Mouse (Mus musculus) small intestine, adult 2 months (tissue): ENCODE data around the gene Acot6.

Experiments
- CTCF ChIP-seq: fragments of 200-500 bp; IDR thresholded peaks from 2 replicates; pipeline ENCODE4 v1.5.1; 2012; ENCODE audit warnings: low read depth, mild to moderate bottlenecking, control low read depth, inconsistent platforms, low read length, moderate library complexity, mixed read lengths; ENCODE audit not compliant: insufficient replicate concordance, insufficient read length; ENCODE audit errors: extremely low read depth
- POLR2A ChIP-seq: fragments of 200-500 bp; IDR thresholded peaks from 2 replicates; pipeline ENCODE4 v1.6.1; 2012; ENCODE audit warnings: low read depth, mild to moderate bottlenecking, control low read depth, inconsistent platforms, low read length, moderate library complexity

DNA sequence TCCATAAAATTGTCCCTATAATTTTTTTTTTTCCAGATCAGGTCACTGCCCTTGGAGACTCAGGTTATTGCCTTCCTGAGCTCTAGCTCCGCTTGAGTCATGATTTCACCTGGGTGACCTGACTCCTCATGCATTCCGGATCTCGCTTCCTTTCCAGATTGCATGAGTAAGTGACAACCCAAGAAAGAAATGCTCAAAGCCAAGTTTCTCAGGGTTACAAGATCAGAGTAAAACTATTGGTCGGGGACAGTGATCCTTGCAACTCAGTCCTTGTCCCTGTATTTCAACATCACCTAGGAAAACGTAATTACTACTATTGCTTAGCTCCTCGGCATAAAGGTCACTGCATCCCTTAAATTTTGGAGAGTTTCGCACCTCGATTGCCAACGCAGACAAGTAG, 31.5 kb upstream of the Acot6 start, which contains the start of gene Acot5:
- TF ChIP-seq CTCF (no peak), POLR2A (no peak)
